In genomic region chr13:100597284-100597683, GRCm38 (mm10) we compare ENCODE assay signal across 3 mouse cellular contexts.
TF ChIP-seq lines count a peak whose summit lies in the region.

No protein-coding gene starts in this region.

TF ChIP-seq in CH12.LX, 34 proteins besides CTCF, POLR2A, EP300 and RAD21:
- TF ChIP-seq MAFK (IDR thresholded peaks at IDR 0.05; ENCODE audit: insufficient replicate concordance, low read length) (peak; percentile 95), JUND (conservative IDR thresholded peaks at IDR 0.05; ENCODE audit: low read depth, low read length) (no peak), CHD1 (IDR thresholded peaks at IDR 0.05; ENCODE audit: low read depth, low read length) (no peak), BHLHE40 (IDR thresholded peaks at IDR 0.05; ENCODE audit: low read depth, low read length) (no peak)
TF ChIP-seq in CH12.LX: peak in this region for 1.

TF ChIP-seq in ES-E14, 5 proteins besides CTCF, POLR2A, EP300 and RAD21:
- TF ChIP-seq ZNF384 (IDR thresholded peaks at IDR 0.05; ENCODE audit: low read depth, low read length) (no peak), MAFK (IDR thresholded peaks at IDR 0.05; ENCODE audit: insufficient read depth, low read depth, low read length) (peak; percentile 98), CHD2 (IDR thresholded peaks at IDR 0.05; ENCODE audit: low read depth, low read length) (no peak), ZC3H11A (IDR thresholded peaks at IDR 0.05; ENCODE audit: borderline replicate concordance, low read depth, low read length) (no peak)

TF ChIP-seq in MEL, 35 proteins besides CTCF, POLR2A, EP300 and RAD21:
- TF ChIP-seq MAFK (IDR thresholded peaks at IDR 0.05; ENCODE audit: borderline replicate concordance, low read depth, low read length) (peak; percentile 80), MEF2A (IDR thresholded peaks at IDR 0.05; ENCODE audit: extremely low read depth, insufficient replicate concordance, low read depth, low read length, poor library complexity, severe bottlenecking) (no peak), NELFE (IDR thresholded peaks at IDR 0.05; ENCODE audit: low read depth, low read length) (no peak), ETS1 (IDR thresholded peaks at IDR 0.05; ENCODE audit: low read depth, low read length) (no peak), UBTF (IDR thresholded peaks at IDR 0.05; ENCODE audit: borderline replicate concordance, insufficient read depth, low read depth, low read length) (no peak), RCOR1 (IDR thresholded peaks at IDR 0.05; ENCODE audit: low read depth, low read length) (no peak), TCF12 (IDR thresholded peaks at IDR 0.05; ENCODE audit: low read depth, low read length) (no peak)
